Mouse (Mus musculus) cortical plate, adult 2 months (tissue): ENCODE data around the gene Txnrd2.

Experiments used
- CTCF ChIP-seq: fragments of 200-500 bp; IDR thresholded peaks from 2 replicates; pipeline ENCODE4 v1.5.1; 2011; ENCODE audit warnings: mild to moderate bottlenecking, control low read depth, low read length; ENCODE audit not compliant: insufficient read depth; ENCODE audit errors: extremely low read depth
- POLR2A ChIP-seq: fragments of 200-500 bp; IDR thresholded peaks from 2 replicates; pipeline ENCODE4 v1.6.1; 2011; ENCODE audit warnings: mild to moderate bottlenecking, low read length, control low read depth; ENCODE audit not compliant: insufficient read depth; ENCODE audit errors: extremely low read depth

GRCm38 (mm10) chr16:18424364-18425045 is 1.7 kb upstream of the Txnrd2 start:
- TF ChIP-seq CTCF (no peak), POLR2A (no peak)
